Mouse (Mus musculus): ENCODE data around the gene Relt.
"Not testable (repeated sequence)": the region's sequence is repeated elsewhere in the genome, so short reads cannot be mapped to it uniquely, and the experiment has no call there.

Gene Relt

DNA sequence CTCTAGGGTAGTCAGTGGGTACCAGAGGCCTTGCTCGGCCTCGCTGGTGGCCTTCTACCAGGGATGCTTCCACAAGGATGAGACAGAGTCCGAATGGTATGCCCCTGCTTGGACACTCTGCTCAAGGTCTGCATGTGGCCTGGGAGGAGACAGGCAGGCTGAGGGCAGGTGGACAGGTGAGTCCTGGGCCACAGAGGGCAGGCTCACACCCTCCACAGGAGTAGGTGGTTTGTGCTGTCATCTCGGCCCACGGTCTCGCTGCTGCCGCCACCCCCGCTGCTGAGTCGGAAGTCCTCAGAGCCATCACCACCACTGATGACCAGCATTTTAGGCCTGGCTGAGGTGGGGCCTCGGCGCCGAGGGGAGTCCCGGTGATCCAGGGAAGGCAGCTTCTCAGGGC is 10.0 kb upstream of the Relt start:
- no peak for DNase-seq

DNA sequence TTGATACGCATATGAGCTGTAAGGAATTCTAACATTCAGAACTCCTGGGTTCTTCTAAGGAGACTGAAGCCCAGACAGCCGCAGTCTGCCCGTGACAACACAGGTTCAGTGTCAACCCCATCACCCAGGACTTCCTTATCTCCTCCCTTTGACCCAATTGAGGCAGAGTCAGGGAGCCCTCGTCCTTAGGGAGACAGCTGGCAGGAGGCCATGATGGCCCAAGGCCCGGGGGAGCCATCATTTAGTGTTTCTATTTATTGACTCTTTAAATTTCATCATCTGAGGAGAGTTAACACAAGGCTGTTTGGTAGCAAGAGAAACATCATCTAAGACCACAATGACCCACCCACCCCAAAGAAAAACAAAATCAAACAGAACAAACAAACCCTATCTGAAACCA is 8.6 kb upstream of the Relt start:
- DNase-seq = no peak

DNA sequence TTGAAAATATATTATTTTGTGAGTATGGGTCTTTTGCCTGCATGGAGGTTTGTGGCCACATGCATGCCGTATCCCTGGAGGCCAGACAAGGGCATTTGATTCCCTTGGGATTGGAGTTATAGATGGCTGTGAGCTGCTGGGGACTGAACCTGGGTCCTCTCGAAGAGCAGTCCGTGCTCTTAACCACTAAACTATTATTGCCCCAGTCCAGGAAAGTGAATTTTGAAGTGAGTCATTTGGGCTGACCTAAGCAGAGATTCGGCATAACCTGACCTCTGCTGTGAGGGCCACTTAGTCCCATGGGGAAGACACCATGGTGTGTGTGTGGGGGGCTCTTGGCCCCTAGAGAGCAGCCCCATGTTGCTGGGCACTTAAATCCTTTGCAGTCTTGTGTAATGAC is 8.1 kb upstream of the Relt start:
- no peak for DNase-seq

DNA sequence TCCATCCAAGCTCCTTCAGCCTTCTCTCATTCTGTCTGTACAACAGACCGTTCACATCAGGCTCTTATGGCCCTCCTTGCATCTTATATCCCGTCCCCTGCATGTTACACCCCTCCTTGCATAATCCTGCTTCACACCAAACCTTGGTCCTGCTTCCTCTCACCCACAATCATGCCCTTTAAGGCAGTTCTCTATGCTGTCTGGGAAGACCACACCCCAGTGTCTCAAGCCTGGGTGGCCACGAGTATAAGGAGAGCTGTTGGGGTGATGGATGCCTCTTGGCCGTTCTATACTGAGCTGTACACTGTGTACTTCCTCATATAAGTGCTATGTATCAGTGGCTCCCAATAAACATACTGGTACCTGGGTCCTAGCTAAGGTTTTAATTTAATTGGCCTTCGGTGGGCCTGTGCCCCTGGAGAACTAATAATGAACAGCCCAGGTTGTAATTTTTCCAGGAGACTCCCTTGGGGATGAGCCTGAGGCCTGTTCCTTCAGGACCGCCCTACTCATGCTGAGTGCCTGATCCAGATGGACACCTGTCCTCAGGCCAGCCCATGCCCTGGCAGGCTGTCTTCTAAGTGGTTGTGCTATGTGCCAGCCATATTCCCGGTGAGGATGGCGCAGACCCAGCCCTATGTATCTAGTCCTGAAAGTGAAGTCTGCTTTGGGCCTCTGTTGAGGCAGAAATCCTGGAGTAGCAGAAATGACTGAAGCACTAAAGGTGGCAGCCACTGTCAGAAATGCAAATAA is 6.8 kb upstream of the Relt start:
- no peak for DNase-seq

DNA sequence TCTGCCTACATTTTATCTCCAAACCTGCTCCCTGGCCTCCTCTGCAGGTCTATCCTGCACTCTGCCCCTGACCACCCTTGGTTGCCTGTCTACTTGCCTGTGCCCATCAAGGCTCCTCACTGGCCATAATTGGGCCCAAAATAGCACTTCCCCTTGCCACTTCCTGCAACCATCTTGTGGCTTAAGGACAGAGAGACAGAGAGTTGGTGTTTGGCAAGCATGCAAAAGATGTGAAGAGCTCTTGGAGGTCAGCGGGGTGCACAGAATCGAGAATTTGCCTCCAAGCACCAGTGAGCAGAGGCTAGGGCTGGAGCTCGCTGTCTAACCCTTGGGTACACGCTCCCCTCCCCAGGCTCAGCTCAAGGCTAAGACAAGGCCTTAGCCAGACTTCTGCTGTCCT is 5.3 kb upstream of the Relt start:
- DNase-seq = no peak

DNA sequence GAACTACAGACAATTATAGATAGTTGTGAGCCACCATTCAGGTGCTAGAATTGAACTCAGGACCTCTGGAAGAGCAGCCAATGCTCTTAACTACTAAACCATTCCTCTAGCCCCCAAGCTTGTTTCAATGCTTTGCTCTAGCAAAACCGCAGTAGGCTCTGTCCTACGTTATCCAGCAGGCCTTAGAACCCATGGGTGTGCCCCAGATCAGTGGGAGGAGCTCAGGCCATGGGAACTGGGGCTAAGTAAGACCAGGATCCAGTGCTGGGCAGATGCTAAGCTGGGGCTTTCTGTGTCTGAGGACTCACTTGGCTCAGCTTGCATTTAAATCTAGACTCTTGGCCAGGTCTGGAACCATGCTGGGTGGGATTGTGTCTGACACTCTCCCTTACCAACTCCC is 4.3 kb upstream of the Relt start:
- no peak for DNase-seq

DNA sequence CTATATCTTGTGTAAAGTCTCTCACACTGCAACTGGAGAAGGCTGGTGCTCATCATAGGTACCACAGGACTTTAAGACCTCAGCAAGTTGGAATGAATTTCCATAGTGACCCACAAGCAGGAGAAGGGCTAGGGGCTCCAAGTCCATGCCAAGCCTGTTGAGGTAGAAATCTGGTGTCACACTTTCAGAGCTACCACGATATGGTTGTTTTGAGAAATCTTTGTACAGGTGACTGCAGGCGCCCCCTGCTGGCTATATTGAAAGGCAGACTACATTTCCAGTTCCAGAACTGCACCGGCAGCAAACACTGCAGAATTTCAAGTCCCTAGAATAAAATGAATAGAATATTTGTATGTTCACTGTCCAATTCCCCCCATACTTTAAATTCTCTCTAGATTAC is 3.4 kb upstream of the Relt start:
- DNase-seq = peak; percentile 81

DNA sequence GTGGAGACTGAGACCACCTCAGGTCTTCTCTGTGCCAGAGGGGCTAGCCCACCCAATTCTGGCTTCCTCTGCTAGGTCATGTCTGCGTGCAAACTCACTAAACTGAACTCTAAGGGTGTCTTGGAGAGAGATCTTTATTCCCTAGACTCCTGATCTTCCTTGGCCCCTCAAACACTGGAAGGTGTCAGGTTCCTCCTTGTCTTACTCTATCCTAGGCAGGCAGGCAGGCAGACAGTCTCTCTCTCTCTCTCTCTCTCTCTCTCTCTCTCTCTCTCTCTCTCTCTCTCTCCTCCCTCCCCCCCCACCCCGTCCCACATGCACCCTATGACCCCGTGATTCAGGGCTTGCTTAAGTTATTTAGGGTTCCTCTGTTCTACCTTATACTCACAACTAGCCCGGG is 893 bp downstream of the Relt start:
- no peak for DNase-seq

DNA sequence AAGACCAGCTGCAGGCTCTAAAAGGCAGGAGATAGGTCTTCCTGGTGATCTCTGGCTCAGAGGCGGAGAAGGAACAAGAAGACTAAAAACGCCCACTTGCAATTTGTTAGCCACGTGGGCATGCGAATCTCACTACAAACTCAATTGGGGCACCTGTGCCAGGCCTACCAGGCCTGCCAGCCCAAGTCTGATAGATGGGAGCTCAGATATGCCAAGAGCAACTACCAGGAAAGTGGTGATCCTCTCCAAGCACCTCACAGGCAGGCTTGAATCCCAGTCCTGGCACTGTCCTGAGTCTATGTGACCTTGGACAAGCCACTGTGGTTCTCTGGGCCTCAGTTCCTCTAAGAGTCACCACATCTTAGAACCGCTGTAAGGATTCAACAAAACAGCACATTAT is 2.0 kb downstream of the Relt start:
- DNase-seq = no peak

DNA sequence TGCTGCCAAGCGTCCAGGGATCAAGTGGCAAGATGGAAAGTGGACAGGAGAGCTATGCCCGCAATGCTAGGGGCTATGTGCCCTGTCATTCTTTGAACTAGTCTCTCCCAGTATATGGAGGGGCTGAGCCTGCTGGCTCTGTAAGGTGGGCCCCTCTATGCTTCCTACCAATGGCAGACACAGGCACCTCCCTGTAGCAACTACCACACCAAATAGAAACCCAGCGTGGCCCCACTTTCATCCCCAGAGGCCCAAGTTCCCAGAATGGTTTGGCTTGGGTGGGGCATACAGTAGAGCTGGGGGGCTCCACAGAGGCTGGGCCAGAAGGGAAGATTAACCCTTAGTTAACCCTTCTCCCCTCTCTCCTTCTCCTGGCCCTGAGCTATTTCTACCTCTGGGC is 2.8 kb downstream of the Relt start:
- no peak for DNase-seq

DNA sequence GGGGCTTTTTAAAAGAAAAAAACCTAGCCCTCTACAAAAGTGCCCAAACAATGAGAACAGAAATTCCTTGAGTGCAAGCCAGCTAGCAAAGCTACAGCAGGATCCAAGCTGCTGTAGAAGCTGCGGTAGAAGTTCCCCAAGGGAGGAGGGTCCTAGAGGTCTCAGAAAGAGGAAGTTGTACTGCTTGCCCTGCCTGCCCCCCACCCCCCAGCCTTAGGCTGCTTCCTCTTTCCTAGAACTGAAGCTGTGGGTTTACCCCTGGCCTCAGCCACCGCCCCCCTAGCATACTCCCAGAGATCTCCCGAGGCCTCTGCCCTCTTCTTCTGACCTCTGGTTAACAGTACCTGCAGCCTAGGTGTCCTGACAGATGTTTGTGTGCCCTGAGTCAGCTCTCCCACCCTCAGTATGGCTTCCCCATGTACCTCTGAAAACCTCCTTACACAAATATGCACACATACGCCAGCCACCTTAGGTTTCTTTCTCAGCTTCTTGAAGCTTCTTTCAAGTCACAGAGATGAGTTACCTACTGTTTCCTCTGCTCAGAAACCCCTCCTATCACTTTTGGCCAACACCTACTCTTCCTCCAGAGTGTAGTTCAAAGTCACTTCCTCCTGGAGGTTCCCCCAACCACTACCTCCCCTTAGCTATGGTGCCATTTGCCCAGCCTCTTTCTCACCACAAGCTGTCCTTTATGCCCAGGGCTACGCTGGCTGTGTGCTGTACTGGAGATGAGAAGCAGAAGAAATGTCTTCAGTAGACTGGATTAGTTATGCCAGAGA is 7.3 kb downstream of the Relt start:
- no peak for DNase-seq

DNA sequence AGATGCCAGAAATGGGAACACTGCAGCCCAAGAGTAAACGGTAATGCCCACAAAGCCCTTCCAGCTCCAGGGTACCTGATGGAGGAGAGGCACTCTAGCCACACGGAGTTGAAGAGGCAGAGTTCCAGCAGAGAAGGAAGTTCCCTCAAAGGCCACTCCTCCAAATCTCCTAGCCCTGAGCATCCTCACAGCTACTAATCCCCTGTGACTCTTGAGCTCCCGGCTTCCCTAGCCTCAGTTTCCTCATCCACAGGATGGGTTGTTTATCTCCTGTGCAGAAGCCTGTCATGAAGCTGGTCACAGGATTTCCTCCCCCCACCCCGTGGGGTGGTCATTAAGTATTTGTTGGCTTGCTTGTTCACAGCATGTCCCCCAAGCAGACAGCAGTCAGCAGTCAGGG is 7.9 kb downstream of the Relt start:
- DNase-seq = no peak

DNA sequence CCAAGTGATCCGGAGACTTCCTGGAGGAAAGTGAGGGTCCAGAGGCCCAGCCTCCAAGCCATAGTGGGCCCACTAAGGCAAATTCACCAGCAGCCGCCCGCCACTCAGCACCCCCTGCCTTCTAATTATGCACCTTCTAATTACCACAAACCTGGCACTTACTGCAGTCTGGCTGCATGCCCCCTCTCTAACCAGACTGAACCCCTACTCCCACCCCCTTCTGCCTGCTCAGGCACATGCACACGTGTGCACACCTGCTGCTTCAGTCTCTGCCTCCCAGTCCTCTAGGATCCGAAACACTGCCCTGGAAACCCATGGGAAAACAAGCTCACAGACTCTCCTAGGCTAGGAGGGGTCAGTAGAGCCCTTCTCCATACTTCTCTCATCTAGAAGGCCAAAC is 8.4 kb downstream of the Relt start:
- no peak for DNase-seq

DNA sequence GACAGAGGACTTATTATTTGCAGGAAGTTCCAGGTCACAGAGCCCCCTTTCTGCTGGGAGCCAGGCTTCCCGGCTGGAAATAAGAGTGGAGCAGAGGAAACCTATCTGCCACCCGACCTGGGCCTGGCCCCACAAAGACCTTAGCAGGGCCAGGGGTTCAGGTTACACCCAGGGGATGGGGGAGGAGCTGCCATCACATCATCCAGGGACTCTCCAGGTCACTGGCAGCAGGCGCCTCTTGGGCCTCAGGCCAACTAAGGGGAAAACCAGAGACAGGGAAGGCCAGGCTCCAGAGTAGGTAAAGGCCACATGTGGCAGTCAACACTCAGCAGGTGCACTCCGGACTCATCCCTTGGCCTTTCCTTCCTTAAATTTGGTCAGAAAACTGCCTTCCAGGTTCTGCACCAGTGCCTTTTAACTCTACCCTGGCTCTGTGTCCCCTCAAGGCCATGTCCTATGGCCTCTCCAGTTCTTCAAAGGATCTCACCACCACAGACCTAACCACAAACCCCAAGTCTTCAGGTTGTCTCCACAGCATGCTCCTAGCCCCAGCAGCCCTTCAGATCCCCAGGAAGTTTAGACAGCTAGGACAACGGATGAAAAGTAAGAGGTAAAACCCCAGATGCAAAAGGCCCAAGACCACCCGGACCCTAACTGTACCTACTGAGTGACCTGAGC is 9.0 kb downstream of the Relt start:
- no peak for DNase-seq

DNA sequence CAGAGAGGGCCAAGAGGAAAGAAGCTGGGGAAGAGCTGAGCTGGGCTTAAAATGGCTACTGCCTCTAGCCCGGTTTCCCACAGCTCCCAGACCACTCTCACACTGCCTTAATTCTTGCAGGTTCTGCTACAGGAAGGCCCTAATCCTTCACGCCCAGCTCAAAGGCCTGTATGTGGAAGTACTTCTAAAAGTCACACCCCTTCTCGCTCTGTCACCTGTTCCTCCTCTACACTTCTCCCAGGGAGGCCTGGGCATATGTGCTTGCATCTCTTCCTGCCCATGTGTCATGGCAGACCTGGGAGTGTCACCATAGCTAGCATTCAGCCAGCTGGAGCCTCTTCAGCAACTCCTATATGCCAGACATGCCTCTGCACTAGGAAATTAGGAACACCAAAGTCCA is 9.8 kb downstream of the Relt start:
- no peak for DNase-seq

DNA sequence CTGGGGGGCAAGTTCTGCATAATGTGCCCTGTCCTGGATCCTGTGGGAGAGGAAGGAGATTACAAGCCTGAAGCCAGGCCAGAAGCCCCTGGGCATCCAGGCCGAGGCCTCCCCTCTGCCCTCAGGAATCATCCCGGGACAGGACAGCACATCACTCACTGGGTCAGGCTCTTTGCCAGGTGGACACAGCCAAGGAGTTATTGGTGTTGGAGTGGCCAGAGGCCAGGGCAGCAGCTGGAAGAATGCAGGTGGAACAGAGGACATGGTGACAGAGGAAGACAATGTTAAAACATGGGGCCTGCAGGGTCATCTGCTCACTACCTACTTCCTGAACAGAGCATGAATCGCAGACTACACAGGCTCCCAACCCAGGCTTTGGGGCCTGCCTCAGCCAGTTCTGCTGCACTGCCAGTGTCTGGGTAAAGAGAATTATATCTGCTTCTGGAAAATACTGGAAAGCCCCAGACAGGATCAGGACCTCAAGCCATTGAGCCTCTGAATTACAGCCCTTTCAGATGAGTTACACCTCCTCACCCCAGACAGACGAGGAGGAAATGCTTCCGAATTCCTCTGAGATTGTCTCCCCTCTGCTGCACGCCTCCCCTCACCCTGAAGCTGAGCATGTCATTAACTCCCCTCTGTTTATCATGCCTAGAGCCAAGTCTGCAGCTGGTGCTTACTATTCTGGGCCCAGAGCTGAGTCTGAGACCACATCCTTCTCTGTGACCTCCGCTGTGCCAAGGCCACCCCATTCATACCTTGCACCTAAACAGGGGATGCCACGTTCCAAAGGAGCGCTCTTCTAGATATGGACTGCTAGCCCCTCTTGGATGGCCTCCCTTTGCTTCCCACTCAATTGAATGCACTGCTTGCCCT is 11.5 kb downstream of the Relt start:
- no peak for DNase-seq

DNA sequence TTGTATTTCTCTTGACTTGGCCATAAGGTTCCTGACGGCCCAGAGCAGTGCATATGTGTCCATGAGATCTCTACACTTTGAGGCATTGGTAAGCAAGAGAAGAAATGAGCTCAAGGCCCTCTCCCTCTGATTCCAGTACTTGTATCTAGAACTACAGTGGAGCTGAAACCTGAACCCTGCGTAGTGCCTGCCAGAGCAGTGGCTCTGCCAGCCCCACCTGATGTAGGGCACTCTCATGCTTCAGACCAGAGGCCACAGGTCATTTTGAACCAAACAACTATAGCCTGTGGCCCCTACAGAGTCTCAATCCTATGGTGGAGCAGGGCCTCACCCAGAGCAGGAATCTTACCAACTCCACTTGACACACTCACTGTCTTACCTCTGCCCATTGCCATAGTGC is 13.7 kb downstream of the Relt start:
- DNase-seq = no peak

DNA sequence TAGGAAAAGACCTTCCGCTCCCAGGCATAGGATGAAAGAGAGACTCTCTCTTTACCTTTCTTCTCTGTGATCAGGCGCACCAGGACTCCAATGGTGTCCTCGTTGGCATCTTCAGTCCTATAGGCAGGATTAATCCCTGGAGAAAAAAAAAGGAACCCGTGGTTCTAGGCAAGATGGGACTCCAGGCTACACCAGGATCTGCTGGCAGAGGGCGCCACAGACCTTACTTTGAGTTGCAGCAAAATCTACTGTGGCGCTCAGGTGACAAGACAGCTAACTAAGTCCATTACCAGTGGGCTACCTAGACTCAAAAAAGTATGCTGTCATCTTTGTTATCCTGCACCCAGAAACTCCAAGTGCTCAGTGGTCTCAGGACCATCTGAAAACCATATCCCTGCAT is 14.5 kb downstream of the Relt start:
- peak; percentile 79 for DNase-seq

DNA sequence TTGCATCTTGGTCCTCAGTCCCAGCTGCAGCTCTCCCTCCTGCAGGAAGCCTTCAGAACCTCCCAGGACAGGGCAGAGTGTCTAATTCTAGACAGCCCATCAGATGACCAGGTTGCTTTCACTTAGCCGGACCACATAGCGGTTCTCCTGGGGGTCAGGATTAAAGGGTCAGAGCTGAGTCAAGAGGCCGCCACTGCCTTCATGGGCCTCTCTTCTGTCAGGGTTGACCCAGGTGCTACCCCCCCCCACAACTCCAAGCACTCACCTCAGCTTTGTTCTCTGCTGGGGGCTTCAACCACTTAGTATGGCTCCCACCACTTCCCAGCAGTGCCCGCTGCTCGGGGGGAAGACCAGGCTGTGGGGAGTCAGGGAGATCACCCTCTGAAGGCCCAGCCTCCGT is 16.1 kb downstream of the Relt start:
- no peak for DNase-seq

DNA sequence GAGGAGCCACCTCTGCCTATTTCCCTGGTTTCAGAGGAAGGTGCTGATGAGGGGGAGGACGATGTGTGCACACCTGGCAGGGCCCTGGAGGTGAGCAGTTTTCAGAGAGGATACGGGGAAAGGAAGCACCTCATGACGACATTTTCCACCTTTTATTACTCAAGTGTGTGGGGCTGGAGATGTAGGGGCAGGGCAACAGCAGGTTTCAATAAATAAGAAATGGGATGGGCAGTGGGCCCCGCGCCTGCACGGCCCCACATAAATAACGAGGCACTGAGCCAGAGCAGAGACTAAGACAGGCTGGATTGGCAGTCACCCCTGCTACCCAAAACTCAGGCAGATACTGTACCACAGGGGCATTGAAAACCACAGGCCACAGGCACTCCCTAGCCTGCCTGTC is 17.2 kb downstream of the Relt start:
- DNase-seq = not testable (repeated sequence)

DNA sequence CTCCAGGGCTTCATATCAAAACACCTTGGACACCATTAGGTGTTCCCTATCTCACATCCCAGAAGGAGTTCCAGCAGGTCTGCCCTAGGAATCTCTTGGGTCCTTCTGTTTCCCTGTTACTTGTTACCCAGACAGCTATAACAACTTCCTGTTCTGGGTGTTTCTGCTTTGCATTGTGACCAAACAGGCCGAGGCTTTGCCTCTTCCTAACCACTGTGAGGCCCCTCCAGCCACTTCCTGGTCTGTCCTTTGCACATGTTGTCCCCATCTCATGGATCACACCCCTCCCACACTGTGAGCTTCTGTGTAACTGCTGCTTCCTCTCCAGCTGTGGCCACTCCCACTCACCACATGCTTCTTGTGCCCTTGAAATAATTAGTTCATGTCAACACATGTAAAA is 17.8 kb downstream of the Relt start:
- DNase-seq = no peak

DNA sequence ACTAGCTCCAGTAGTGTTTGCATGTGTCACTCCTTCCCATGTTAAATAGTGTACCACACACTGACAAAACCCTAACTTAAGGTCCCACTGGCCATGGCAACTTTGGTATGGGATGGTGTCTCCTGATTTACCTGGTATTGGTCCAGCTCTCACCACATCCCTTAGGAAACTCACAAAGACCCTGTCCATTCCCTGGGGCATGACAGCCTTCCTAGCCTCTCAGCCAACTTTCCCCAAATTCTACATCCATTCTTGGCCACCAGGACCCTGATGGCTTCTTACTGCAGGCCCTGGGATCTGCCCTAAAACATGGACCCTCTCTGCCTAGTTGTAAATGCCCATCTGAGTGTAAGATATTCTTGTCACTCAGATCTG is 18.2 kb downstream of the Relt start:
- DNase-seq = no peak

DNA sequence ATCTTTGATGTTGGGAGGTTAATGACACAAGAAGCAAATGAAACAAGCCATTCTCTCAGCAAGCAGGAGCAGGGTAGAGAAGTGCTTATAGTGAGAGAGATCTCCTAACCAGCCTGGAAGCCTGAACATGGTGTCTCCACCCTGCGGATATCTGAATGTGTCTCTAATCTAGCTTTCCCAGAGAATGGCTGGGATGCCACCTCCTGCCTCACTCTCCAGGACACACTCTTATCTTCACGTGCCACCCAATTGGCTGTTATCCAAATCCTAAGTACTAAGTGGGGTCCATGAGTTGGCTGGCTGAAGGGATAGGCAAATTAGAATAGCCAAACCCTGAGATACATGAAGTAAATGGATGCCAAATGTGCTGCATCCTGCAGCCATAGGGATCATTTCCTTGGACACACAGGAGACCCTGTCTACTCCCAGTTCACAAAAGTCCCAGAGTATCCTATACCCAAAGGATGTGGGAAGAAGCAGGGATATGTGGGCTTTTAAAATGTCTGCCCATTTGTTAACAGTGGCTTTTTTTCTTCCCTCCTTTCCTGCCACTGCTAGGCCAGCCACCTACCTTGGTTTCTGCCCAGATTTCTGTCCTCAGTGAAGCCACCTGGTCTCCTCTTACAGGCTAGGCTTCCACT is 18.7 kb downstream of the Relt start:
- DNase-seq = no peak
